Mouse (Mus musculus): ENCODE data around the gene Msantd1.
A peak's percentile ranks its signal among the peaks of the same experiment; 100 is the strongest.

Gene Msantd1

DNA sequence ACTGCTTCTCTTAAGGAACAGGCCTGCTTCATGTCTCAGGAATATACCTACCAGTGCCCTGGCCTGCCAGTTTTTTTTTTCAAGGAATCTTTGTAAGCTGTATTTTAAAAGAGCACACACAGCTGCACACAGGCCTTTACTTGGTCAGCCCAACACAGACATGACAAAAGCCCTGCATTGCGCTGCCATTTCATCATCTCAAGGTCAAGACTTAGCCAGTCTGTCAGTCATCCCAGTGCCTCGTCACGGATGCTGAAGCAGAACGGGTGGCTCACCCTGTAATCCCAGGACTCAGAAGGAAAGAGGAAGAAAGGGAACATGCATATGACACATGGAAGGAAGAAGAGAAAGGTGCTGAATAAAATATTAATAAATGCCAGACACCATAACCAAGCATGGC is 19.8 kb downstream of the Msantd1 start:
- no peak for DNase-seq

DNA sequence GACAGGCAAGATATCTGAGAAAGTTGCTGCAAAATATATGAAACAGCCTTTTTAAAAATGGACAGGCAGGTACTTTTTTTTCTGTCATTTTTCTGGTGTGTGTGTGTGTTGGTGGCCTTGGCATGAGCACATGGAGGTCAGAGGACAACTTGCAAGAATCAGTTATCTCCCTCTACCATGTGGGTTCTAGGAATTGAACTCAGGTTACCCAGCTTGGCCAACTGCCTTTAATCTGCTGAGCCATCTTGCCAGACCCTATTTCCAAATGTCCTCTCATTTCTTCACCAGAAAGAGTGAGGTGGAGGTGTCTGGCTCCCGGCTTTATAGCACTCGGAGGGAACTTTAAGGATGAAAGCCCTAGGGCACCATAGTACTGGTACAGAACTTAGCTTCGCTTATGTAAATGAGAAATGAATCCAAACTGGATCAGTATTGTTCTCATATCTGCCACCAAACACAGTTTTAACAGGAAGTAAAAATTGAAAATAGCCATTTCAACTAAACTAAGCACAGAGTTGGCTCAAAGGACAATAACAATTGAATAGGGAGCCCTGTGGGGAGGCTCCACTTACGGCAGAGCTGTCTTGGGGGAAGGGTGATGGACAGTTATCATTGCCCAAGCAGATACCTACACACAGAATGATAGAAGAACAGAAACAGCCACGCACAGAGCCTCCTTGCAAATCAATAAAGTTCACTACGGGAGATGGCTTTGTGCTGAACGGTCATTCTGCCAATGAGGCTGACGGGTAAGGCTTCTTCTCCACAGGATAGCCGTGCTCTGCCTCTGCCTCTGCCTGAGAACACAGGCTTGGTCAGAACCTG is 22.6 kb downstream of the Msantd1 start:
- no peak for DNase-seq

DNA sequence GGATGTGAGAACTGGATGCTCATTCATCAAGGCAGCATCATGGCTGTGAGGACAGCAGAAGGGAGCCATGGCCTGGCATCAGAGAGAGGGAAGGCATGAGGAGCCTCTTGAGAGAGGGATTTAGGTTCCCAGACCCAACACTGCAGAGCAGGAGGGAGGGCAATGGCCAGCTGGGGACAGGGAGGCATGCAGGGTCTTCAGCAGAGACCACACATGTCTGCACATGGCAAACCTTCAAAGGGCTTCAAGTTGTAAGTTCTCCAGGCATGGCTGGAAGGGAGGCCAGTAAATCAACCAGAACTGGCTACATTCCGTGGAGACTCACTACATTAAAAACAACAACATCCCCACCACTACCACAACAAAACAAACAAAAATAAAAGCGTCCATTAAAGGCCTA is 23.3 kb downstream of the Msantd1 start:
- DNase-seq, result no peak

DNA sequence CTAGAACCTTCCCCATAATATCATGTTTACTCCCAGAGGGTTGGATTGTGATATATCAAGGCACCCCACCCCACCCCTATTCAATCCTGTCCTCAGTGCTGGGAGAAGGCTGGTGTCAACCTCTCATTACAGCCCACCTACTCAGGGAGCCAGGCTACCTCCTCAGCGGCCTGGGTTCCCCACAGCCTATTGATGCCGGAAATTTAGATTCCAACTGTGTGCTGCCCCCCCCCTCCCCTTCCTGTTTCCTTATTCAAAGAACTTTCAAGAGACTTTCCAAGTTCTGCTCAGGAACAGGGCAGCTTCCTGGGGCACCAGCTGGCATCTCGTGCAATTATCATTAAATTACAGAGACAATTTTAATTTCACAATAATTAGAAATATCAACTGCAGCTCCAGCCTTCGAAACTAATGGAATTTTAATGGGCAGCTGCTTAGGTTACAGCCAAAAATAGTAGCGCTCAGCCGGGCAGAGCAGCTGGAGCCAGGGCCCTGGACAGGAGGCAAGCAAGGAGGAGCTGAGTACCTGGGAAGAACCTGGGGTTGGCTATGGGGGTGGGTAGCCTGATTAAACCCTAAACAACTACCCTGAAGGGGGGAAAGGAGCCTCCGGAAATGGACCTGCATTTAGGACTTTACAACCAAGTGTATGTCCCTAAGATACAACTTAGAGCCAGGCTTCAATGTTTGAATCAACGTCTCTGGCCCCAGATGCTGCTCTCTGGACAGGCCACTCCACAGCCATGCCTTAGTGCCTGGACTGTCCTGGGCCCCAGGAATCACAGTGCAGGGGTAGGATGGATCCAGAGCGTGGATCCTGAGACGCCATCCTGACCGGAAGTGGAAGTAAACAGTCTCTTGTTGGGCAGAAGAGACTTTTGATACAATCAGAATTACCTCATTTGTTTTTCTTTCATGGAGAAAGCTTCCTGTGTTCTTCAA is 24.0 kb downstream of the Msantd1 start:
- no peak for DNase-seq

DNA sequence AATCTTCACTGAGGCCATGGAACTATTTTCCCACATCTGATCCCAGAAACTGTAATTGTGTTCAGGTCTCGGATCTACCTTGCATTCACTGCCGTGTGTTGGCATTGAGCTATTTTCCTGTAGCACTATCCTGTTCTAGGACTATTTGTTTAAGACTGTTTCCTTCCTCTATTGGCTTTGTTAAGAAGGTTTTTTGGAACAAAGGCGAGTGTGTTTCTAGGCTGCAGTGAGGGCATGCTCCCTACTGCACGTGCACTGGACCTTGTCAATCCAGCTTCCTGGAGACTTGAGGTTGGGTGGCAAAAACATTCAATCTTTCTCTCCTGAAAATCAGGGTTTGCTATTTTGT is 24.6 kb downstream of the Msantd1 start:
- DNase-seq, result no peak

DNA sequence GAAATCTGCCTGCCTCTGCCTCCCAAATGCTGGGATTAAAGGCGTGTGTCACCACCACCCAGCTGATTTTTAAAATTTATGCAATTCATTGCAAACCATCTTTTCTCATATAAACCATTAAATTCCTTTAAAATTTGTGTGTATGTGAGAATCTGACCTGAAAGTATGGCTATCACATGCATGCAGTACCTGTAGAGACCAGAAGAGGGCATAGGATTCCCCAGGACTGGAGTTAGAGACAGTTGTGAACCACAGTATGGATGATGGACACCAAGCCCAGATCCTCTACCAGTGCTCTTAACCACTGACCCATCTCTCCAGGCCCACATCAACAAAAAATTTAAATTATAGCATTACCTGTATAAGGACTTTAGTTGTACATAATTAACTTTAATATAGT is 25.6 kb downstream of the Msantd1 start:
- no peak for DNase-seq

DNA sequence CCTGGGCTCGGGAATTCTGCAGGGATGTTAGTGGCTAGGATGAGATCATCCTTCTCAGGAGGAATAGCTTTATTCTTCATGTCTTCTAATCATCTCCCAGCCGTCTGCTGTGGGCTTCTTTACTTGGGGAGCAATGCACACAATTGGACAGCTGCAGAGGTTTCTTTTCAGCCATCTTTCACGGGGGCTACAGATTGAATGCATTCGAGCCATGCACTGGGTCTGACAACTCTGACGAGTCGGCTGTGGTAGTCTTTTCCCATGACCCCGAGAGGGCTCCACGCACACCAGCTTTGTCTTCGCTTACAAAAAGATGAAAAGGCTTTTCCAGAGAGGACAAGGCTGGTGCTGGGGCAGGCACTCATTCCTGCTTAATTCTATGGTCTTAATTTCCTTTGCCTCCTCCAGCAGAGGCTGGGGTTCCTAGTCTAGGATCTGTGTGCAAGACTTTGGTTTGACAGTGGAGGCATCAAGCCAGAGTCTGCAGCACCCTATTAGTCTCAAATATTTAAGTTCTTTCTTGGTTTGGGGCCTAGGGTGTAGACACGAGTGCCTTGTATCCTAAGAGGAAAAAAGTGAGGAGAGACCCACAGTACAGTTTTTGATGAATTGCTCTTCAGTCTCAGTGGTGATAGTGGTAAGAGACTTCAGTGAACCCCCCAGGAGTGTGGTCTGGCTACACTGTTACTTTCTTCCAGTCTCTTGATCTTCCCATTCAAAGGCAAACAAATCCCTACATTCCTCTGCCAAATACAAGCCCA is 34.1 kb downstream of the Msantd1 start:
- no peak for DNase-seq

DNA sequence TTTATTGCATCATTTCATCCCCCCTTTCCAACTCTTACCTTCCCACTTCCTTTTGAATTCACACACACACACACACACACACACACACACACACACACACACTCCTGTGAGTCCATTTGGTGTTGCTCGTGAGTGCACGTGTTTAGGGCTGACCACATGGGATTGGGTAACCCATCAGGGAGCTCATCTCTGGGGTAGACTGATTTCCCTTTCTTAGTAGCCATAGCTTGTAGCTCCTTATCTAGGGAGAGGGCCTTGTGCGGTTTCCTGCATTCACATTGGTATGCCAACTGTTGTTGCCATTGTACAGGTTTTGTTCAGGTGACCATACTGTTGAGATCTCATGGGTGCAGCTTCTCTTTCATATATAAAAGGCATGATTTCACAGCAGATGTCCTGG is 35.6 kb downstream of the Msantd1 start:
- no peak for DNase-seq

DNA sequence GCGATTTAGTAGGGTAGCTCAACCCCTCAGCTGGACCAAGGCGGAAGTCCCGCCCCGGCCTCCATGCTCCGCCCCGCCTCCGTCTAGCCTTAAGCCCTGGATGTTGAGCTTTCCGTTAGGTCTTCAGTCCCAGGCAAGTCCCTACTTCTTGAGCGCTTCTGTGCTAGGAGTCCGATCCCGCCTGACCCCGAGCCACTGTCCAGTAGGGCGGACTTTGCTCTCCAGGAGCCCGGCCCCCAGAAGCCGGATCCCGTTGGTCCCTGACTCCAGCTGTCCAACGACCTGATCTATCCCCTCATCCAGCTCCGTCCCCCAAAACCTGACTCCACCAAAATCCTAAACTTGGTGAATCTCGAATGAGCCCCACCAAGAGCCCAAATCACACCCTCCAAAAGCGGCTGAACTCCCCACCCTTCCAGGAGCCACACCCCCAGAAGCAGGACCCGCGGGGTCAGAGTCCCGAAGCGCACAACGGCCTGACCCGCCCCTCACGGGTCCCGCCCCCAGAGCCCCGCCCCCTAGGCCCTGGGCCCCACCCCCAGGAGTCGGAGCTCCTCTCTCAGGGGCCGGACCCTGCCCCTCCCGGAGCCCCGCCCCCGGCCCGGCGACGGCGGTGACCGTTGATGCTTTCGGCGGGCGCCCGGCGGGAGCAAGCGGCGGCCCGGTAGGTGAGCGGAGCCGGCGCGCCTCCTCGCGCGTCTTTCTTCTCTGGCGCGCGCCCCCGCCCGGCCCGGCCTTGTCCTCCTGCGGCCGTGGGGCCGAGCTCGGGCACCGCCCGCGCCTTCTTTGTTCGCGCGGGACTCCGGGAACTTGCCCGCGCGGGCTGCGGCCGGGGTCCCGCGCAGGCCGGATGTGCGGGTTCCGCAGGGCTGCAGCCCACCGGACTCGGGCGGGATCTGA is 41.3 kb downstream of the Msantd1 start, which contains the start of gene Rgs12:
Gene Rgs12 (plus strand): TSS at position 585 of the 900 bp plus-strand sequence.
- peak; percentile 46 for DNase-seq

DNA sequence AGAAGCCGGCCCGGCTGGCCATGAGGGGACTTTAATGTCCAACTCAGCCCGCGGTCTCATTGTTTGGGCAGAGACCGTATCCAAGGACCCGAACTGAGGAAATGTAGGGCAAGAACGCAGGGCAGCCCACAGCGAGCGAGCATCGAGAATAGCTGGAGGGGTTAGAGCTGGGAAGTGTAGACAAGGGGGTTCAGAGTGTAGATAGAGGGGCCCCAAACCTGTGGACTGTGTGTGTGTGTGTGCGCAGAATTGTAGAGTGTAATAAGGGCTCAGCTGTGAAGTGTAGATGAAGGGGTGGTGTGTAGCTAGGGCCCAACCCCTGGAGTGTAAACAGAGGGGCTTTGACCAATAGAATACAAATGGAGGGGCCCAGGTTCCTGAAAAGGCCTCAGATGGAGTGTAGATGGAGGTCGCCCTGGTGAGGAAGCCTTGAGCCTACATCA is 42.0 kb downstream of the Msantd1 start:
- no peak for DNase-seq

DNA sequence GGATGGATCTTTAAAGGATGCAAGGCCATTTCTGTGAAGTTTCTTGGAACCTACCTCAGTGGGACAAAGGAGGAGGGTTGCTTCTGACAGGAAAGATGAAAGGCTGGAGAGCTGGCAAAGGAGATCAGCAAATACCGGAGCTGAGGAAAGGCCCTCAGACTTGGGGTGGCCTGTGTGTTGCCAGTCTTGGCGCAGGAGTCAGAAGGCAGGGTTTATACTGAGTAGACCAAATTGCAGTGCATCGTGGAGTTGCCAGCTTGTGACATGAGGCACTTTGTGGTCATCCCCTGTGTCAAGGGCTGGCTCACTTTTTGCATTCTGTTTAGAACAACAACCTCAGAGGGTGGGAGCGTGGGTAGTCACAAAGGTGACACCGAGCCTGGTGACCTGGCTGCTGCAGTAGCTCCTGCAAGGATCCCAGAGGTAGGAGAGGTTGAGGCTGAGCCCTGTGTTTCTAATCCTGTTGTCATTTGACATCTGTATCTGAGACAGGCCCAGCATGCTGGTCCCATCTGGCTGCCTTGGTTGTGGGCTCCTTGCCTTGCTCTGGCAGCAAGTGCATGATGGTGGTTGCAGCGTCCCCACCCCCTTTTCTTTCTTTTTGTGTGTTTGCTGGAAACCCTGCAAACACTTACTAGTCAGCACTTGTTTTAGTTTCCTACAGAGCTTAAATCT is 42.8 kb downstream of the Msantd1 start:
- no peak for DNase-seq

DNA sequence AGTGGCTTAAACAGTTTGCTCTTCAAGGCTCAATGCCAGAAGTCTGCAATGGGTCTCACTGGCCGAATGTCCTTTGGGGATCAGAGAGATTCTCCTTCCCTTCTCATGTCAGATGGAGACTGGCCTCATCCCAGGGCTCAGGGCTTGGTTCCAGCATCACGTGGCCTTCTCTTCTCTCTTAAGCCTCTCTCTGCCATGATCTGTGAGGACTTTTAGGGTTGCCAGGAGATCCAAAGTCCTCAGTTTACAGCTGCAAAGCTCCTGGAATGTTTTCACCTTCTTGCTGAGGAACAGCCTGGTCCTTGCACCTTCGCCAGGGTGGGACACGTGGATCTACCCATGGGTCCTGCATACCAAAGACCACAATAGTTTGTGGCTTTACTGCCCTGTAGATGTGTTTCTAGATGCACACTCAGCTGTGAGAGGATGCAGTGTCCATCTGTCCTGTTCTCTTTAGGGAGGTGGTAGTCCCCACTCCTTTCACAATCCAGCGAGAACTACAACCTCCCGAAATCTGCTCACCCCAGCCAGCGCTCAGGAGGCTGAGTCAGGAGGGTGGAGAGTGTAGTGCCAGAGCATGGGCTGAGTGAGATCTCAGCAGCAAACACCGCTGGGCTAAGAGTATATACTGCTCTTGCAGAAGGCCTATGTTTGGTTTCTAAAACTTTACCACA is 43.5 kb downstream of the Msantd1 start:
- no peak for DNase-seq

DNA sequence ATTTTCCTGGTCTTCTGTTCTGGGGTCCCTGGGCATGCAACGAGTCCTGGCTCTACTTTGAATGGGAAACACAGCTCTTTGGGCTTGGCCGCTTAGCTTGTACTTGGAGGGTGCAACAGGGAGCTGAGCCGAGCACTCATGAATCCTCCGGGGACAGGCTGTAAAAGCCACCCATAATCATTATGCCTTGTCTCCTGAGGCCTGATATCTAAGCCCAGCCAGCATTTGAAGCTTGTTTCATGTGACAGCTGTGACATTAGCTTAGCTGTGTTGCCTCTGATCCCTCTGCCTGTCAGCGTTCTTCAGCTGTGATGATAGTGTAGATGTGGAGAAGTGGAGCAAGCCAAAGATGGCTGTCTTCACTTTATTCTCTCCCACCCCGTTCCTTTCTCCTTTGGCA is 46.7 kb downstream of the Msantd1 start:
- no peak for DNase-seq

DNA sequence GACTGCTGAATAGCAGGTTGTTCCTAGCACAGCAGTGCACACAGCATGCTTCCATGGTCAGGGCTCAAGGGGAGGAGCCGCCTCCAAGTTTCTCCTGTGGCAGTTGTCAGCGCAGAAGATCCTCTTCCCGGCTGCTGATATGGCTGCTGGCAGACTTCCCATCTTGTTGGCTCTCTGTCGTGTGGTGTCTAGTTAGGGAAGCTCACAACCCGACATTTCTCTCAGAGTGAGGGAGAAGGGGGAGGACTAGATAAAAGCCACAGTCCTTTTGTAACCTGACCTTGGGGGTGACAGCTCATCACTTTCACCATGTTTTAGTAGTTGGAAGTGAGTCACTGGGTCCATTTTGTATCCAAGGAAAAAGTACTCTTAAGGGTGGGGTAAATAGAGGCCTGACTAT is 47.8 kb downstream of the Msantd1 start:
- no peak for DNase-seq

DNA sequence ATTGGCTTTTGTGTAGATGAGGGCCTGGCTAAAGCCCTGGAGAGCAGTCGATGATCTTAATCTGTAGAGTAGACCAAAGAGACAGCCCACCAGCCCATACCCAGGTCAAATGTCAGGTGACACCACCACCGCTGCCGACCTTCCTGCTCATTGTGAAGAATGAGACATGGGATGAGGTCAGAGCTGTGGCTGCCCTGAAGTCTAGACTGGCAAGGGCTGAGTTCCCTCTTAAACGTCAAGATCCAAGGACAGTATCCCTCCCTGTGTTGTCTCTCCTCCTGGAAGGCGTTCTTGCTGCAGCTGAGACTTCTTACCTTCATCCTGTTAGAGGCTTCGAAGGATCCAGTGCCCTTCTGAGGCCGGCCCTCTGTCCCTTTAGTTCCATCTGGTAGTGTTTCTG is 48.3 kb downstream of the Msantd1 start:
- DNase-seq, result no peak

DNA sequence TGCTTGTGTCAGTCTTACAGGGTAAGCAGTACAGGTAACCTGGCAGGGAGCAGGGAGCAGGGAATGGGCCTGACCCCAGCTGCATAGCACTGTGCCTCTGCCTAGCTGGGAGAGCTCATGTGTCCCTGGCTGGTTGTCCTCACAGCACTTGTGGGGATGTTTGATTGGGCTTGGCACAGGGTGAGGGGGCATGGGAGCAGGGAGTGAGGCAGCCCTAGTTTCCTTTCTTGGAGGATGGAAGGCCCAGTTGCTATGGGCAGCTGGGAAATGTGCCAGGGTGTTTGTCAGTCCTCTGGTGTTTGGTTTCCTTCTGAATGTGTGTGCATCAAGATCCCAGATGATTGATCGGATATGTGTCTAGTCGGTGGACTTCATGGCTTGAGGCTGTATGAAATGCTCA is 49.2 kb downstream of the Msantd1 start:
- peak; percentile 47 for DNase-seq

DNA sequence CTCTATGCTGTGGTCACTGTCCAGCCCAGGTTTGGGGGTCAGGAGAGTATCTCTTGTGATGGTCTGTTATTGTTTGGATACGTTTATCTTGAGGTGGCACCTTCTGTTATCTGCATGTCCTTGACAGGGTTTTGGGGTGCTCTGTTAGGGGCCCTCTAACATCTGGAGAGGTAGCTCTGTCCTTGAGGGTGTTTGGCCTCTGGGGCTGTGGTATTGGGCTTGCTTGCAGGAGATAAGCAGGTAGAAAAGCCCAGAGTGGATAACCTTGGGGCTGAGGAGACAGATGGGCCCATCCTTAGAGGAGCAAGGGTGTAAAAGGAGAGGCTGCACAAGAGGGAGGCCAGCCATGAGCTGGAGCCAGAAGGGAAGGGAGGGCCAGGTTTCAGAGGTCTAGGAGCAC is 52.2 kb downstream of the Msantd1 start:
- DNase-seq, result no peak

DNA sequence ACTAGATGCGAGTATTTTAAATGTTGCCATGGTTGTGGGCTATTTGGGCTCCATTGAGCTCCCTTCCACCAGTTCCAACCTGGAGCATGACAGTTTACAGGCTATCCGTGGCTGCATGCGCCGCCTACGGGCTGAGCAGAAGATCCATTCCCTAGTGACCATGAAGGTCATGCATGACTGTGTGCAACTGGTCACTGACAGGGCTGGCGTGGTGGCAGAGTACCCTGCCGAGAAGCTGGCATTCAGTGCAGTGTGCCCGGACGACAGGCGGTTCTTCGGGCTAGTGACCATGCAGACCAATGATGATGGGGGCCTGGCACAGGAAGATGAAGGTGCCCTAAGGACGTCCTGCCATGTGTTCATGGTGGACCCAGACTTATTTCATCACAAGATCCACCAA is 57.7 kb downstream of the Msantd1 start:
- no peak for DNase-seq

DNA sequence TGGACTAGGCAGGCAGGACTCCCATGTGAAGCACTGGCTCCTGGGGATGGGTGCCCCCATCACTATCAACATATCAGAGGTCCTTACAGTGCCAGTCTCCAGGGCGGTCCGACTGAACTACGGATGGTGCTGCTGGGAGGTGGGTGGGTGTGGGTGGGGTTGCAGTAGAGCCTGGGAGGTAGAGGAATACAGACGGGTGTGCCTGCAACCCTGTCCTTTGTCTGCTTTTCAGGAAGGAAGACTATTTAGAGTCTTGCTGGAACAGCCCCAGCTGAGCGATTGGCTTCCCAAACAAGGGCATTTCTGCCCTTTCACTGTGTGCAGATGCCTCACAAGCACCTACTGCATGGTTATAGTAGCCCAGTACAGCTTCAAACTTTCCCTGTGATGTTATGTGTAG is 60.6 kb downstream of the Msantd1 start:
- no peak for DNase-seq

DNA sequence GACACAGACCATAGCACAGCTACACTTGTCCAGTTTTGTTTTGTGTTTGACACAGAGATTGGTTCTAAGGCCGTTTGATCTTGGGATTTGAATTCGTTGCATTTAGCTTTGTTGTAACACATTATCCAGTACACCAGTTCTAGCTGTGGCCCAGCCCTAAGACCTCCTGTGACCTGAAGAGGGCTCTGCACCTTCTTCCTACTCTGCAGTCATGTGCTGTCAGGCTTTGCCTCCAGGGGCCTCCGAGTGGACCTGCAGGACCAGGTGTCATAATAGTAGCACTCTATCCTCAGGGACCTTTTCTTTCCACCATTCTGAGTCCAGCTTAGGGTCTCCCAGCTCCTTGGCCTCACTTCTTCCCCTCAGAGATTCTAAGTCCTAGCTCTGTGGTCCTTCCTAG is 64.7 kb downstream of the Msantd1 start:
- no peak for DNase-seq
